In the genomic region with DNA sequence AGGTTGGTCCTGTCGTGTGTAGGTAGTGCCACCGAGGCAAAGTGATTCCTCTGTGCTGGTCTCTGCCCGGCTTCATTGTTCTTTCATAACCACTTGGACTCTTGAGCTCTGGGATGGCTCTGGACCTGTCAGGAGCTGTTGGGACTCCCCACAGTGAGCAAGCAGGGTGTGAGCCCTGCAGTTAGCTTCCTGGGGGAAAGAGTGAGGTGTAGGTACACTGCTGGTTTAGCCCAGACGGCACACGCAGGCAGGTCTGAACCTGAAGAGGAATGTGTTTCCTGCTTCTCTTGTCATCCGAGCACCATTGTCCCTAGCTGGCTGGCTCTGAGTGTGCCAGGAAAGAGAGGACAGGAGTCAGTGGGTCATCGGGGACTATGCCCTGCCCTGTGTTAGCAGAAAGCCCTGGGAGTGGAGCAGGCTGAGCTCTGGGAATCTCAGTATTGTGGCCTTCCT, we compare ENCODE assay signal across 8 mouse cellular contexts.
DNase-seq lines count a peak whose midpoint lies in the region; ATAC-seq lines count a peak whose summit lies in the region.

No protein-coding gene starts in this region.

- peak overlapping the region; percentile 15 to 55; a peak in 3 of 4 replicates for H3K27ac ChIP-seq in heart, embryonic 14.5 days (replicated peaks in 1 of 2; ENCODE audit: control insufficient read depth in 1 of 2, insufficient read depth in 1 of 2, low read depth in 2 of 2, low read length in 2 of 2)
- H3K27ac ChIP-seq in forebrain, embryonic 13.5 days: peak overlapping the region; percentile 65
- peak overlapping the region; percentile 70 for H3K27ac ChIP-seq in neural tube, embryonic 14.5 days (ENCODE audit: low read depth, low read length)

- 21% methylated on average over 7 of the region's 7 CpGs for WGBS in heart, embryonic 14.5 days
- WGBS in forebrain, embryonic 13.5 days: 45% methylated on average over 7 of the region's 7 CpGs
- WGBS in neural tube, embryonic 14.5 days: 44% methylated on average over 7 of the region's 7 CpGs

- H3K4me3 ChIP-seq in heart, embryonic 14.5 days (ENCODE audit: control insufficient read depth in 1 of 2, insufficient read depth in 1 of 2, low read depth in 1 of 2, low read length in 2 of 2): no peak overlapping the region
- H3K4me3 ChIP-seq in forebrain, embryonic 13.5 days: no peak overlapping the region
- H3K4me3 ChIP-seq in neural tube, embryonic 14.5 days (ENCODE audit: low read depth, low read length): no peak overlapping the region

- 0 out of 2 replicates have a peak, but pooled peaks have one; percentile 19 for ATAC-seq in heart, embryonic 14.5 days (ENCODE audit: insufficient number of reproducible peaks, insufficient read depth, low FRiP score, low read depth)
- no peak for ATAC-seq in forebrain, embryonic 13.5 days
- ATAC-seq in neural tube, embryonic 14.5 days (ENCODE audit: low read depth): no peak
- ATAC-seq in monocyte, adult 5-6 weeks (replicated peaks; ENCODE audit: insufficient number of reproducible peaks, low FRiP score, low TSS enrichment, poor library complexity, severe bottlenecking): no peak

- intact Hi-C loops in heart, postnatal 14 days (cut with DNase I): no loop called here

- H3K9ac ChIP-seq in heart, embryonic 14.5 days (ENCODE audit: low read length): no peak overlapping the region
- H3K9ac ChIP-seq in forebrain, embryonic 13.5 days: 0 out of 2 replicates have a peak overlapping the region, but pooled peaks have one; percentile 18
- H3K9ac ChIP-seq in neural tube, embryonic 14.5 days (replicated peaks; ENCODE audit: low read depth, low read length): no peak overlapping the region

- no peak for DNase-seq in heart, adult 18-20 months
- DNase-seq in kidney, postnatal 25 days: peak; percentile 55 to 89
- no peak for DNase-seq in testis, postnatal 10 days (ENCODE audit: low spot score)
- DNase-seq in heart, postnatal 14 days: no peak

- no peaks in the 10 kb centered on the region for H3K27me3 ChIP-seq in heart, embryonic 14.5 days (ENCODE audit: control insufficient read depth, insufficient read depth, low read length)
- no peaks in the 10 kb centered on the region for H3K27me3 ChIP-seq in forebrain, embryonic 13.5 days
- no peaks in the 10 kb centered on the region for H3K27me3 ChIP-seq in neural tube, embryonic 14.5 days (ENCODE audit: control insufficient read depth, insufficient read depth, low read length)

- H3K9me3 ChIP-seq in heart, embryonic 14.5 days (ENCODE audit: control insufficient read depth, low read length): no peaks in the 10 kb centered on the region
- no peaks in the 10 kb centered on the region for H3K9me3 ChIP-seq in forebrain, embryonic 13.5 days (replicated peaks)
- H3K9me3 ChIP-seq in neural tube, embryonic 14.5 days (ENCODE audit: control insufficient read depth, low read length): no peaks in the 10 kb centered on the region

- no peak overlapping the region for H3K4me2 ChIP-seq in heart, embryonic 14.5 days (ENCODE audit: low read length)
- H3K4me2 ChIP-seq in forebrain, embryonic 13.5 days: no peak overlapping the region
- no peak overlapping the region for H3K4me2 ChIP-seq in neural tube, embryonic 14.5 days (ENCODE audit: low read depth, low read length)

- H3K4me1 ChIP-seq in heart, embryonic 14.5 days (ENCODE audit: control insufficient read depth in 2 of 2, insufficient read depth in 2 of 2, low read length in 2 of 2): peaks cover 8 to 19% of the 10 kb centered on the region in 2 experiments
- H3K4me1 ChIP-seq in forebrain, embryonic 13.5 days: peaks cover 33% of the 10 kb centered on the region
- H3K4me1 ChIP-seq in neural tube, embryonic 14.5 days (ENCODE audit: control insufficient read depth, insufficient read depth, low read length): peaks cover 30% of the 10 kb centered on the region

- H3K36me3 ChIP-seq in heart, embryonic 14.5 days (ENCODE audit: control insufficient read depth, insufficient read depth, low read length): 0 out of 2 replicates have a peak, but pooled peaks cover 3% of the 10 kb centered on the region
- H3K36me3 ChIP-seq in forebrain, embryonic 13.5 days (ENCODE audit: poor library complexity, severe bottlenecking): 0 out of 2 replicates have a peak, but pooled peaks cover 9% of the 10 kb centered on the region
- H3K36me3 ChIP-seq in neural tube, embryonic 14.5 days (ENCODE audit: control insufficient read depth, insufficient read depth, low read length): no peaks in the 10 kb centered on the region

Comparison
In these comparisons a context has a peak if more than half of its experiments do, and no peak if none do; other contexts are left out.
1. DNase-seq: peak in kidney, postnatal 25 days (2 of 2); none in heart, adult 18-20 months (0 of 2), testis, postnatal 10 days (single experiment) and heart, postnatal 14 days (0 of 2).
2. Peak in every context shown above with its lines, with median percentiles within 50 percentile points of each other: H3K27ac ChIP-seq.